Mouse (Mus musculus) testis, adult 2 months (tissue): ENCODE results near the gene Ugt1a8.

ENCODE experiments used
- CTCF ChIP-seq: fragments of 200-500 bp; IDR thresholded peaks from 2 replicates; pipeline ENCODE4 v1.5.1; 2012; ENCODE audit warnings: low read depth, mild to moderate bottlenecking, inconsistent platforms, low read length, moderate library complexity; ENCODE audit not compliant: control insufficient read depth, insufficient read depth, insufficient replicate concordance
- POLR2A ChIP-seq: fragments of 200-500 bp; IDR thresholded peaks from 2 replicates; pipeline ENCODE4 v1.6.1; 2012; ENCODE audit warnings: low read depth, mild to moderate bottlenecking, inconsistent platforms, low read length, moderate library complexity; ENCODE audit not compliant: control insufficient read depth

GRCm38 (mm10) chr1:88105656-88106055, 18.0 kb downstream of the Ugt1a8 start:
- TF ChIP-seq CTCF (no peak), POLR2A (no peak)
